Mouse (Mus musculus) CD4-positive naive resting alpha-beta T cell, adult 57 days (primary cell): ENCODE data around the gene Rasgrf1. TPM values are rescaled to one million over a fixed set of nuclear protein-coding genes. Genes with fewer than 3 reads are reported as not detected.

Experiments used
- total RNA-seq: library from RNA; stranded (reverse); gene quantifications from one replicate; pipeline ENCODE4 v1.2.4, GENCODE M21; 2023

Gene Rasgrf1
- 0.15 TPM for total RNA-seq

GRCm38 (mm10) chr9:89909131-89910010, at the start of gene Rasgrf1:
TSS of gene Rasgrf1 (plus strand) at chr9:89909908.

GRCm38 (mm10) chr9:90053852-90054251, 144.1 kb downstream of the Rasgrf1 start, which contains the start of gene Ctsh:
TSS of gene Ctsh (plus strand) at chr9:90054152.

Other genes starting within 250 kb of the Rasgrf1 start
- gene Tmed3, start 204.8 kb upstream of the Rasgrf1 start, total RNA-seq: 26.6 TPM
- not detected for gene Ankrd34c, start 171.4 kb upstream of the Rasgrf1 start, total RNA-seq
- 16.9 TPM for gene Ctsh, start 144.2 kb downstream of the Rasgrf1 start, total RNA-seq
- 403 TPM for gene Morf4l1, start 204.9 kb downstream of the Rasgrf1 start, total RNA-seq